Mouse (Mus musculus) forebrain, embryonic 12.5 days (tissue): Measurements from ENCODE around the gene H1f0. TPM values are rescaled to one million over a fixed set of nuclear protein-coding genes. Genes with fewer than 3 reads are reported as not detected.

Experiments used
- microRNA-seq: library from miRNA; unstranded; fragments of <30 nt; microRNA quantifications from one replicate; pipeline ENCODE4, GENCODE M21; 2017
- polyA plus RNA-seq: library from polyadenylated mRNA; unstranded; fragments of >200 nt; fragmentation: Nextera tagmentation; extraction: Ambion mirVana; gene quantifications from 2 replicates; pipeline ENCODE4 v1.2.1, GENCODE M21; 2016

H1f0 gene
- polyA plus RNA-seq, 1 experiment from 2014 or later, result 638 TPM

Small RNA genes lying within 50 kb of the gene (microRNA-seq; reads per million reads assigned to microRNA genes)
- 1.9 reads per million for gene Mir6956

Other genes starting within 250 kb of the H1f0 start
- 2.0 and 2.1 TPM in 2 replicates for gene Card10, start 225.4 kb upstream of the H1f0 start, polyA plus RNA-seq
- gene Cdc42ep1, start 185.8 kb upstream of the H1f0 start, polyA plus RNA-seq, result 7.7 and 8.4 TPM in 2 replicates
- not detected in 2 replicates for gene Lgals2, start 172.9 kb upstream of the H1f0 start, polyA plus RNA-seq
- 53.6 and 56.4 TPM in 2 replicates for gene Gga1, start 151.3 kb upstream of the H1f0 start, polyA plus RNA-seq
- gene Gm49510, start 128.8 kb upstream of the H1f0 start, polyA plus RNA-seq, result 0.18 TPM in 1 of 2 replicates, not detected in the other
- gene Sh3bp1, start 128.7 kb upstream of the H1f0 start, polyA plus RNA-seq, result 10.3 TPM in 2 replicates
- gene Pdxp, start 114.5 kb upstream of the H1f0 start, polyA plus RNA-seq, result 51.7 and 53.6 TPM in 2 replicates
- gene Lgals1, start 101.7 kb upstream of the H1f0 start, polyA plus RNA-seq, result 216 and 321 TPM in 2 replicates
- 53.5 and 56.4 TPM in 2 replicates for gene Nol12, start 93.5 kb upstream of the H1f0 start, polyA plus RNA-seq
- 40.4 and 46.9 TPM in 2 replicates for gene Triobp, start 80.7 kb upstream of the H1f0 start, polyA plus RNA-seq
- gene Galr3, start 13.4 kb downstream of the H1f0 start, polyA plus RNA-seq, result not detected in 2 replicates
- gene Ankrd54, start 34.4 kb downstream of the H1f0 start, polyA plus RNA-seq, result 59.5 and 60.0 TPM in 2 replicates
- gene Eif3l, start 46.7 kb downstream of the H1f0 start, polyA plus RNA-seq, result 209 and 216 TPM in 2 replicates
- gene Micall1, start 80.4 kb downstream of the H1f0 start, polyA plus RNA-seq, result 8.4 and 9.5 TPM in 2 replicates
- 368 and 375 TPM in 2 replicates for gene Polr2f, start 112.6 kb downstream of the H1f0 start, polyA plus RNA-seq
- gene 1700088E04Rik, start 112.8 kb downstream of the H1f0 start, polyA plus RNA-seq, result 9.2 and 12.2 TPM in 2 replicates
- 1.5 and 2.4 TPM in 2 replicates for gene Sox10, start 136.8 kb downstream of the H1f0 start, polyA plus RNA-seq
- gene Pick1, start 200.7 kb downstream of the H1f0 start, polyA plus RNA-seq, result 64.5 and 67.5 TPM in 2 replicates
- 0.49 and 0.72 TPM in 2 replicates for gene Gm49486, start 200.9 kb downstream of the H1f0 start, polyA plus RNA-seq
- gene Slc16a8, start 226.3 kb downstream of the H1f0 start, polyA plus RNA-seq, result 0.32 and 0.33 TPM in 2 replicates